Mouse (Mus musculus) C2C12 (cell line): Measurements from ENCODE around the gene AI481877. TPM values are rescaled to one million over a fixed set of nuclear protein-coding genes. Genes with fewer than 3 reads are reported as not detected.

Experiments
- H3K27me3 ChIP-seq: one replicate; pipeline ENCODE4 v1.6.1; 2011; ENCODE audit not compliant: control insufficient read depth, insufficient read depth, insufficient read length
- H3K36me3 ChIP-seq: one replicate; pipeline ENCODE4 v1.6.1; 2011; ENCODE audit not compliant: control insufficient read depth, insufficient read depth
- H3K4me3 ChIP-seq: one replicate; pipeline ENCODE4 v1.5.1; 2011; ENCODE audit warnings: mild to moderate bottlenecking, control low read depth; ENCODE audit not compliant: poor library complexity, insufficient read depth, severe bottlenecking
- H3K79me2 ChIP-seq: one replicate; pipeline ENCODE4 v1.6.1; 2011; ENCODE audit not compliant: control insufficient read depth, insufficient read depth
- H3K79me3 ChIP-seq: one replicate; pipeline ENCODE4 v1.6.1; 2011; ENCODE audit warnings: low read depth, control low read depth
- H3ac ChIP-seq: one replicate; pipeline ENCODE3; 2011; ENCODE audit warnings: low read depth; ENCODE audit not compliant: control insufficient read depth, insufficient read length
- CEBPB ChIP-seq: IDR thresholded peaks from one replicate; pipeline ENCODE4 v1.6.1; 2011; ENCODE audit warnings: low read depth, mild to moderate bottlenecking, control low read depth, moderate library complexity
- CTCF ChIP-seq: IDR thresholded peaks from one replicate; pipeline ENCODE4 v1.5.1; 2011; ENCODE audit not compliant: control insufficient read depth, insufficient read depth, insufficient read length
- FOSL1 ChIP-seq: IDR thresholded peaks from one replicate; pipeline ENCODE4 v1.8.0; 2011; ENCODE audit warnings: mild to moderate bottlenecking, low read length; ENCODE audit not compliant: poor library complexity, insufficient read depth, severe bottlenecking
- MAX ChIP-seq: IDR thresholded peaks from one replicate; pipeline ENCODE4 v1.6.1; 2011; ENCODE audit warnings: mild to moderate bottlenecking, control low read depth
- MYOD1 ChIP-seq: IDR thresholded peaks from one replicate; pipeline ENCODE4 v1.6.1; 2011; ENCODE audit warnings: low read depth; ENCODE audit not compliant: control insufficient read depth, insufficient read length
- MYOG ChIP-seq: IDR thresholded peaks from one replicate; pipeline ENCODE4 v1.6.1; 2011; ENCODE audit not compliant: control insufficient read depth, insufficient read length; ENCODE audit errors: extremely low read depth
- USF1 ChIP-seq: IDR thresholded peaks from one replicate; pipeline ENCODE4 v1.6.1; 2011; ENCODE audit warnings: low read depth, mild to moderate bottlenecking, control low read depth, moderate library complexity
- polyA plus RNA-seq: library from polyadenylated mRNA; unstranded; fragments of >200 nt; fragmentation: generic; extraction: Trizol; gene quantifications from one replicate; pipeline ENCODE4 v1.2.1, GENCODE M21; 2012; ENCODE audit warnings: missing spikeins

Gene AI481877
- polyA plus RNA-seq, 1 experiment, result not detected

DNA sequence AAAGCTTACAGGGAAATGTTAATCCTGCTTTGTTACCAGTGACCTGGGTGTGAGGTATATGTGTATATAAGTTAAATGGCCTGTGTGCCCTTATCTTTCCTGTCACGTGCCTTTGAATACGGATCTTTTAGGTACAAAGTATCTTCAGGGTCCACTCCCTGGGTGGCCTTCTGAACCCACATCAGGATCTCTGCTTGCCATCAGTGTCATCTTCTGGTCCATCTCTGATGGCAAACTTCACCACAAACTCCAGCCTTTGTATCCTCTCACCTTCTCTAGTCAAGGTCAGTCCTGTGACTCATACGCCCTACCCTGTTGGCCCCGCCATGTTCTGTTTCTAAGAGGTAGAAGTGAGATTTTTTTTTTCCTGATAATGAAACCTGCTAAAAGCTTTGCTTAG lies 144.0 kb downstream of the AI481877 start, which contains the start of gene Dnajc25:
Dnajc25 (plus strand) TSS at position 301 of the 400 bp plus-strand sequence.
- Histone ChIP-seq H3K79me2 (no peaks in the 10 kb centered on the region), H3K27me3 (no peaks in the 10 kb centered on the region), H3K79me3 (no peaks in the 10 kb centered on the region), H3ac (no peak within 1 kb of the TSS), H3K36me3 (no peaks in the 10 kb centered on the region), H3K4me3 (no peak within 1 kb of the TSS)
- TF ChIP-seq MYOD1 (no peak), CEBPB (no peak), USF1 (no peak), MAX (no peak), FOSL1 (no peak), MYOG (no peak), CTCF (no peak)

Other genes starting within 250 kb of the AI481877 start
- 16.3 TPM for gene Ecpas, start 226.2 kb downstream of the AI481877 start, polyA plus RNA-seq
- gene Zkscan16, start 195.4 kb downstream of the AI481877 start, polyA plus RNA-seq, result 0.01 TPM
- gene Ptgr1, start 151.9 kb downstream of the AI481877 start, polyA plus RNA-seq, result 39.6 TPM
- 7.4 TPM for gene Dnajc25, start 143.9 kb downstream of the AI481877 start, polyA plus RNA-seq
- not detected for gene Gm20503, start 135.8 kb downstream of the AI481877 start, polyA plus RNA-seq
- gene Gng10, start 103.9 kb downstream of the AI481877 start, polyA plus RNA-seq, result 102 TPM
- 34.5 TPM for gene Ugcg, start 50.3 kb upstream of the AI481877 start, polyA plus RNA-seq